Mouse (Mus musculus) telencephalon, adult 2 months (tissue): ENCODE results near the gene Wsb1.
"Not testable (repeated sequence)": the region's sequence is repeated elsewhere in the genome, so short reads cannot be mapped to it uniquely, and the experiment has no call there.

Source experiments
- DNase-seq: peaks from one replicate; pipeline ENCODE4 v3.0.0-alpha.2; 2011; ENCODE audit warnings: low read depth, low spot score

Wsb1 gene

GRCm38 (mm10) chr11:79264376-79264775, 9.9 kb upstream of the Wsb1 start:
- no peak for DNase-seq

DNA sequence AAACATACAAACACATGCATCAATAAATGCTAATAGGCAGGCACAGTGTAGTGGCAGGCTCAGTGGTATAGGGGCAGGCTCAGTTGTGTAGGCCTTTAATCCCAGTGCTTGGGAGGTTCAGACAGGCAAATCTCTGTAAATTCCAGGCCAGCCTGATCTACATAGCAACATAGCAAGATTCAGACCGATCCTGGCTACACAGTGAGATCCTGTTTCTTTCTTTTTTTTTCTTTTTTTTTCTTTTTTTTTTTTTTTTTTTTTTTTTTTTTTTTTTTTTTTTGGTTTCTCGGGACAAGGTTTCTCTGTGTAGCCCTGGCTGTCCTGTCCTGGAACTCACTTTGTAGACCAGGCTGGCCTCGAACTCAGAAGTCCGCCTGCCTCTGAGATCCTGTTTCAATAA, 5.7 kb upstream of the Wsb1 start:
- not testable (repeated sequence) for DNase-seq

DNA sequence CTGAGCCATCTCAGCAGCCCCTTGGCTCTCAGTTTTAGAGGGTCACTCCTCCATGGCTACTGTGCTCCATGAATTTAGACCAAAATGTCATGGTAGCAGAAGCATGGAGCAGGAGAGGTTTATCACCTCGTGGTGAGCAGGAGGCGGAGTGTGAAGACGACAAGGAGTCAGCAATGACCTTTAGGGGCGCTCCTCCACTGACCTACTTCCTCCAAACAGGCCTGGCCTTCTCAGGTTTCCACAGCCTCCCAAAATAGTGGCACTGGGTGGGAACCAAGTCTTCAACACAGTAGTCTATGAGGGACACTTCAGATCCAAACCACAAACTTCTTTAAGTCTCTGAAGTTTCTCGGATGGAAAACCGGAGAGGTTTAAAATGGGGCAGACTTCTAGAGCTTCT, 4.3 kb upstream of the Wsb1 start:
- DNase-seq = no peak

- DNase-seq = no peak
These were observed 705 bp downstream of the Wsb1 start for GRCm38 (mm10) chr11:79253542-79254390.

- DNase-seq = no peak
These were observed 1.5 kb downstream of the Wsb1 start for GRCm38 (mm10) chr11:79252881-79253541.

DNA sequence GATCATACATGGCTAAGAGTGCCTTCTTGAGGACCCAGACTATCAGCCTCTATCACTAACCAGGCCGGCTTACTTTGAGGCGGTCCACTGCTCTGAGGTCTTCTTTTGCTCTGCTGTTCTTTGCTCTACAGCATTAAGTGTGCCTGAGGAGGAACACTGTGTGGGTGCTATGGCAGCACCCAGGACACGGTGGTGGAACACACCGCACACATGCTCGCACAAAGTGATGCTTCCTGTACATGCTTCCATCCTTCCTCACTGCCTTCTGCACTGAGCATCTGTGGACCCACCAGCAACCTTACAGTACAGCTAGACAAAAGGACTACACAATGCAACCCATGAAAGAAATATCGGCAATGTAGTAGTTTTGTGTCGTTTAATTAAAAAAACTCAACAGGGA, 15.4 kb downstream of the Wsb1 start:
- DNase-seq = no peak

- DNase-seq = no peak
These were observed 16.1 kb downstream of the Wsb1 start for GRCm38 (mm10) chr11:79238398-79238752.

DNA sequence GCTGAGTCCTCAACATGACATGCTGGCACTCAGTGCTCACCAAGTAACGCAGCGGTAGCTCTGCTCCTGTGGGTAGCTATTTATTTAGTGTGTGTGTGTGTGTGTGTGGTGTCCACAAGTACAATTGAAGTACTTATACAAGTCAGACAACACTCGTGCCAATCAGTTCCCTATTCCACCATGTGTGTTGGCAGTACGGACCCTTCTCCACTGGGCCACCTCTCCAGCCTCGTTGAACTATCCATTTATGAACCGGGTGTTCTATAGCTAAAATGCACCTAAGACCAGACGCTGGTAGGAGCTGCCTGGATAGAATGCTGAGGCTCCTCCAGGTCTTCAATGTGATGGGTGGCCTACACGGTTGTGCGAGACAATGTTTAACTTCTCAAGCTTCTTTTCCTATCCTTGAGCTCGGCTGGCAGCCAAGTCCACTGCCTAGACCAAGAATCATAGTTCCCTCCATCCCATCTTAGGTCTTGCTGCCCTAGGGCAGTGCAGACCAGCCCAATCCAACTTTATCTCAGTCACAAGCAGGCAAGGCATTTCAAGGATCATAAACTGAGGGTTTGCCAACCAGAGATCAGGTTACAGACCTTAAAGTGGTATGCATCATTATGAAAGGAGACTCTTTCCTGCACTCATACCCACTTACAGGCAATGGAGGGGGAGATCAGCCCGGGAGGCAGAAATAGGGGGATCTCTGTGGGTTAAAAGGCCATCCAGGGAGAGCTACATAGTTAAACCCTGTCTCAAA, 16.6 kb downstream of the Wsb1 start:
- DNase-seq = no peak

DNA sequence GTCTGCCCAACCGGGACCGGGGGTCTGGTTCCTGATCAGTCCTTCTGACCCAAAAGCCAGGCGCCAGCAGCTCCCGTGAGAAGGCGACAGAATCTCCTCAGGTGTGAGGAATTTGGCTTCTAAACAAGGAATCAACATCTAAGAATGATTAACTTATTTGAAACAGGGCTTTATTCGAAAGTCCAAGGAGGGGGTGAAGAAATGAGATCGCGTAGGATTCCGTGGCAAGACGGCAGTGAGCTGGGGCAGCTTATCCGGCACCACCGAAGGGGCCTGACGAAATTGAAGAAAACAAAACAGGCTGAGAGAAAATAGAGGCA, 24.3 kb downstream of the Wsb1 start:
- DNase-seq = no peak

DNA sequence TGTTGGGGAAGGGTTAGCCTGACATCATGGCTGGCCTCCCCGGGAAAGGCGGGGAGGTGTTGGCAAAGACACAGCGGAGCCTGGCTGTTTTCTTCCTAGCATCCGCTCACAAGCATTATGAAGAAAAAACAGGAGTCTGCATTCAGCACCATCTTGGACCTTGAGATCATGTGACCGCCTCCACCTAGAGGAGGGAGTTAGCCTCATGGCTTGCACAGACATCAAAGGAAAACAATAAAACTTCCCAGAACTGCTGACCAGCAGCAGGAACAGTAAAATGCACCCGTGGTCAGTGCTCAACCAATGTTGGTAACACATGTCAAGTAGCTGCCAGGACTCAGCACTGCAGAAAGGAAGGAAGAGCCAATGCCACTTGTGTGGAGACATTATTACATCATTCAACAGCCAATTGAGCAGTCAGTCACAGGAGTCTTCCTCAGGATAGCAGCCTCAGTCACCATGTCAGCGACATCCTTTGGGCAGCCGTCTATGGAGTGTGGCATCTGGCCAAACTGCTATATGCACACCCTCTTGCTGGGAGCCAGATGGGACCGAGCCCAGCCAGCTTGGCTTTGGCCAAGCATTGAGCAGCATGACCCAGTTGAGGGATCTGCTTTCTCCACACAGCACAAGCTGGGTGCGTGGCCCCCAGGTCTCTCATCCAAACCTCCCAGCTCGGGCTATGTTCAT, 24.8 kb downstream of the Wsb1 start:
- DNase-seq = no peak

- no peak for DNase-seq
These were observed 25.4 kb downstream of the Wsb1 start for GRCm38 (mm10) chr11:79229057-79229504.

DNA sequence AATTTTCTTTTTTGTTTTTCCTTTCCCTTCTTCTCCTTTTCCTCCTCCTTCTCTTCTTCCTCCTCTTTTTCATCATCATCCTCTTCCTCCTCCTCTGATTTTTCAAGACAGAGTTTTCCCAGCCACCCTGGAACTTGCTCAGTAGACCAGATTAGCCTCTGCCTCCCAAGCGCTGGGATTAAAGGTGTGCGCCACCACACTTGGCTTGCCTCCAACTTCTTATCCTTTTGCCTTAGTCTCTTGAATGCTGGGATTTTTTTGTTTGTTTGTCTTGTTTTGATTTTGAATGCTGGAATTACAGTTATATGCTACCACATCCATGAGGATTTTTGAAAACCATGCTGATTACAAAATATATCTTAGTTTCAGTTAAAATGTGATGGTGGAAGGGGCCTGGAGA, 26.4 kb downstream of the Wsb1 start:
- DNase-seq = no peak

GRCm38 (mm10) chr11:79225371-79226155, 28.9 kb downstream of the Wsb1 start:
- no peak for DNase-seq

- no peak for DNase-seq
These were observed 29.8 kb downstream of the Wsb1 start for GRCm38 (mm10) chr11:79224562-79225280.

DNA sequence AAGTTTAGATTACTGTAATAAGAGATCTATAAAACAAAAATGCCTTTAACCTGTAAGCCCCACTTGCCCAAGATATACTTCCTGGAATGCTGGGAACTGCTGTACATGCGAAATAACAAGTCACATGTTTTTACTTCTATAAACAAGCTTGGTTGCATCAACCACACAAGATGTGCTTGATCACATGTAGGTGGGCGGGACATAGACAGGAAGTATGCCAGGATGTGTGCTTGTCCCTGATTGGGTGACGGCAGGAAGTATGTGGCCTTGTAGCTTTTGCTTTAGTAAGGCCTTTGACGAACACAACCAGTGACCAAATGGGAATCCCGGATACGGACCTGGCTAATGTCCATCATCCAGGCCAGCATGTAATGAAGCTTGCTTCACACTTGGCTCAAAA, 31.1 kb downstream of the Wsb1 start:
- DNase-seq = no peak

DNA sequence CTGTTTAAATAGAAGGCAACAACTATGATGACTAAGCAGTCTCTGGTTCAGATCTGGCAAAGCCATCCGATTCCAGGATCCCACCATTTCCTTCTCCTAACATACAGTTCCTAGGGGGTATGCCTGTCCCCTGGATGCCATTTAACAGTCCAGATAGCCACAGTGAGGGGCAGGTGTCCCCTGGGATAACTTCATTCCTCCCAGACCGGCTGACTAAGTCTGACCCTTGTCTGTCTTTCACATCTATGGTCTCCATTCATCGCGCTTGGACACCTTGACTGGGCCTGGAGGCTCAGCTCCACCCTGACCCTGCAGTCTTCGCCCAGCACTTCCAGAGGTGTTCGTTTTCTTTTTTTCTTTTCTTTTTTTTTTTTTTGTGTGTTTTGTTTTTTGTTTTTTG, 31.8 kb downstream of the Wsb1 start:
- no peak for DNase-seq

GRCm38 (mm10) chr11:79221641-79222040, 32.8 kb downstream of the Wsb1 start:
- no peak for DNase-seq

- no peak for DNase-seq
These were observed 35.4 kb downstream of the Wsb1 start for GRCm38 (mm10) chr11:79218936-79219626.

DNA sequence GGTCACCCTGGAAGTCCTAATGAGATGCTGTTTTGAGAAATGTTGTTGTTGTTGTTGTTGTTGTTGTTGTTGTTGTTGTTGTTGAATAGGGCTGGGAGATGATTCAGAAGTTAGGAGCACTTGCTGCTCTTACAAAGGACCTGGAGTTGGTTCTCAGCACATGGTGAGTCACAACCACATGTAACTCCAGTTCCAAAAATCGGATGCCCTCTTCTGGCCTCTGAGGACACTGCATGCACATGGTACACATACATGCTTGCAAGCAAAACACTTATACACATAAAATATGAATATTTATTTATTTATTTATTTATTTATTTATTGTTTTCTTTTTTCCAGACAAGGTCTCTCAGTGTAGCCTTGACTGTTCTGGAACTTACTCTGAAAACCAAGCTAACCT, 36.4 kb downstream of the Wsb1 start:
- no peak for DNase-seq

DNA sequence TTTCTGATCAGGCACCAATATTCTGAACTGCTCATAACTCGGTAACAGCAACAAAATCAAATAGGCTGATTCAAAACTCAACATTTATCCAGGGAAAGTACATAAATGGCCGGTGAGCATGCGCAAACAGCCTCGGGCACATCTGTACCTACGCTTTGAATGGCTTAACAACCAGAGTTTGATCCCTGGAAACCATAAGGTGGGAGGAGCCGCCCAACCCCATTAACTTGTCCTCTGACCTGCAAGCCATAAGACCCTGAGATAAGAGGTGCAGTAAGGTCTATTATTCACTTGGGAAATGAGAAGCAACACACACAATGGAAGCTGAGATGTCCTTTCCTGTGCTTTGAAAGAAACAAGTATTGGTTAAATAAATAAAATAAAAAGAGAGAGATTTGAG, 37.3 kb downstream of the Wsb1 start:
- DNase-seq = no peak
